Mouse (Mus musculus): Measurements from ENCODE around the gene Tet1. TPM values are rescaled to one million over a fixed set of nuclear protein-coding genes. Genes with fewer than 3 reads are reported as not detected.

Gene Tet1
- polyA plus RNA-seq, 1 experiment from 2014 or later: 14.5 TPM

GRCm38 (mm10) chr10:62892549-62893232 is 16.1 kb downstream of the Tet1 start:
- DNase-seq (ENCODE audit: low spot score): no peak

DNA sequence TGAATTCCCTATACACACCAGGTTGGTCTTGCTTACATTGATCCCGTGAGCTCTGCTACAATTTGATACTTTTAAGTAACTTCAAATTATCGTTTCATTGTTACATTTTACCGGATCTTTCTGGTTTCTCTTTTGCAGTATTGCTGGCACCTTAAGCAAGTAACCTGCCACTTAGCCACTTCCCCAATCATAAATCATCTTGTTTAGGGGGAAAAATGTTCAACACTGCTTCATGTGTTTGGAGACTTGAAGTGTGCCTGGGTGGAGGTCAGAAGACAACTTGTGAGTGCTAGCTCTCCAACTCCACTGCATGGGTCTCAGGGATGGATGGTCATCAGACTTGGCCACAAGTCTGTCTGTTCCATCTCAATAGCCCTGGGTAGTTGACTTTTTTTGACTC is 17.8 kb downstream of the Tet1 start:
- no peak for DNase-seq (ENCODE audit: low spot score)

DNA sequence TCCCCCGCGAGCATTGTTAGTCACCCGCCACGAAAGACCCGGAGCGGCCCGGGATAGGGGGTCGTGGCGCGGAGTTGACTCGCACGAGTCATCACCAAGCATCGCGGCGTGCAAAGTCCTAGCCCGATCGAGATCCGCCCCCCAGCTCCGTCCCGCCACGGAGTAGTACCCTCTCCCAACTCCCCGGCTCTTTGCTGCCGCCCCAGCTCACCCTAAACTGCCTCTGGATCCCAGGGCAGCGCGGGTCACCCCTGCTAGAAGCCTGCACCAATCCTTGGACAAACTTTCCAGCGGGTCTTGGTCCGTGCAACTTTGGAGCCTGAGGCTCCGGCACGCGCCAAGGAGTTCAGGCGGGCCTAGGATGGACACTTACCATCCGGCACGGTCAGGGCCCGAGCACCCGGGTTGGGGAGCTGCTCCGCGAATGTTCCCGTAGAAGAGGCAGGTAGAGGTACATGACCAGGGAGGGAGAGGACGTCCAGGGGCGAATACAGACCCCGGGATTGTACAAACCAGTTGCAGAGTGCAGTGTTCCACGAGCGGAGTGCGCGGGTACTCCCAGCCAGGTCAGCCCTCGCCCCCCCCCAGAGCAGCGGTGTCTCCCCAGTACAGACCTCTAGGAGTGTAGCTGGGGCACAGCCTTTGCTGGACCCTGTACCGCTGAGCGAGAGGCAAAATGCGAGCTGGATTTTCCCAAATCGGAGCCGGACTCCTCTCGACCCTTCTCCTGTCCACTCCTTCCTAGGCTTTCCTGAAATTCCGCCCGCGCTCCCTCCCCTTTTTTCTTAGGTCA is 21.8 kb downstream of the Tet1 start:
- peak; percentile 27 for DNase-seq (ENCODE audit: low spot score)

DNA sequence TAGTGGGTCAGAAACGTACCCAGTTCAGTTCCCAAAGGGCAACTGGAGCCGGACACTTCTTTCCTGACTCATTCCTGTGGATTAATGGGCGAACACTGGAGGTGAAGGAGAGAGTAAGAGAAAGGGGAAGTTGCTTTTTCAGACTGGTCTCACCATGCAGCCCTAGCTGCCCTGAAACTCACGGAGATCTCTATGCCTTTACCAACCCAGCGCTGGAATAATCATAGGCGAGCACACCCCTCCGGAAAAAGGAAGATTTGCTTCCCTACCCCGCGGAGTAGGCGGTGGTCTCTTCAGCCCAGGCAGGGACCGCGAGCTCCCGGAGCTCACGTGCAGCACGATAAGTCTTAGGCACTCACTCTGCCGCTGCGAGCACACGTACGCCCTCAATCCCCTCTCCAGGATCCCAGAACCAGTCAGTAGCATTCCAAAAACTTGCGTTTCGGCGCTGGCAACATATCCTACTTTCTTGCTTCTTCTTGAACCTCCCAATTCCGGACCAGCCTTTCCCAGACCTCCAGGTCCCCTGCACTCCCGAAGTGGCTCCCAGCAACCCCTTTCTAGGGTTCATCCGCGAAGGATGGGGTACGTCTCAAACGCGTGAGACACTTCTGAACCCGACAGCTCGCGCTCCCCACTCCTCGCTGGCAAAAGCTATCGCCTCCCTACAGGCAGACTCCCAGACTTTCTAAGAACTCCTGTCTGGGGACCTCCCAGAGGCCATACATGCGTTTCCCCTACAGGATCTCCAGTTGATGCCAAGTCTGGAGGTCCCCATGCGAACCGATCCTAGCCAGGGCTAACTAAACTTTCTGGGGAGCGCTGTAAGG is 22.6 kb downstream of the Tet1 start:
- peak; percentile 29 for DNase-seq (ENCODE audit: low spot score)

DNA sequence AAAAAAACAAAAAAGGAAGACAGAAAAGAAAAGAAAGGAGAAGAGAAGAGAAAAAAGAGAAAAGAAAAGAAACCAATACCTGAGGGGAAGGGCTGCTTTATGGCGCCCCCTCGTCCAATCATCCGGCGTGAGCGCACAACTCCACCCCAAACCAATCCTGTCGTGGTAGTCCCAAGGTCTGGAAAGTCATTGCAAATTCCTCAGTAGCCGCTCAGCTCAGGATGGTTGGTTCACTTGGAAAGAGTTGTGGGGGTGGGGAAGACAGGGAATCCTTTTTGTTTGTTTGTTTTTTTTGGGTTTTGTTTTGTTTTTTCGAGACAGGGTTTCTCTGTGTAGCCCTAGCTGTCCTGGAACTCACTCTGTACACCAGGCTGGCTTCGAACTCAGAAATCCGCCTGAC is 23.3 kb downstream of the Tet1 start:
- DNase-seq (ENCODE audit: low spot score): no peak

DNA sequence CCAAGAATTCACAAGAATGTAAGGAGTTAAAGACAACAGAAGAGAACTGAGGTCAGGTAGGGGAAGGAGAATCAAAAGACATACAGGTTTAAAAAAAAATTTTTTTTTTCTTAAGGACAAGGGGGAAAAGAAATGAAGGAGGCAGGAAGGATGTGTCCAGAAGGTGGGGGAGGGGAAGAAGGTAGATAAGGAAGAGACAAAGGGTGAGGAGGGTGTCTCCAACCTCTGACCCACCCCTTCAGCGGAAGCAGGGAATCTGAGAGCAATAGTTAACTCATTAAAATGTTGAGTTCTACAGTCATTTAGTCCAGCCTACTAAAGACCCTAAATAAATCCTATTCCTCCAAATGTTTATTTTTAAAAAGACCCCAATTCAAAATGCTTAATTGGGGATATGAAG is 24.3 kb downstream of the Tet1 start:
- no peak for DNase-seq (ENCODE audit: low spot score)

DNA sequence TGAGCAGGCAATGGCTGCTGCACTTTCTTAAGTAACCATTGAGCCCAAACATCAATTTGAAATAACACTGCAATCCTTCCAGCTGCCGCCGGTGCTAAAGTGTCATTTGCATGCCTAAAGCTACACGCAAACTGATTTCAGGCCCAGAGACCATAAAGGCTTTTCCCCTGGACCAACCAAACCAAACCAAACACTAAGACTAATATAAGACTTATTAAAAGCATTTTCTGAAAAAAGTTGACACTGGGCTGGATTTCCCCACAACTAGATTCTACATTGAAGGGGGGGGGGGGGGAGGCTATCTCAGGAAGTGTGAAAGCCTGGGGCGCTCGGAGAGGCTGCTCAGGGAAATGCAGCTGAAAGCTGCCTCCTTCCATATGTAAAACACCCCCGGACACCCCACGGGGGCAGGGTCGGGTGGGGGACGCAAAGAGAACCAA is 24.8 kb downstream of the Tet1 start:
- no peak for DNase-seq (ENCODE audit: low spot score)

GRCm38 (mm10) chr10:62881211-62881610 is 27.6 kb downstream of the Tet1 start:
- DNase-seq (ENCODE audit: low spot score): peak; percentile 57

DNA sequence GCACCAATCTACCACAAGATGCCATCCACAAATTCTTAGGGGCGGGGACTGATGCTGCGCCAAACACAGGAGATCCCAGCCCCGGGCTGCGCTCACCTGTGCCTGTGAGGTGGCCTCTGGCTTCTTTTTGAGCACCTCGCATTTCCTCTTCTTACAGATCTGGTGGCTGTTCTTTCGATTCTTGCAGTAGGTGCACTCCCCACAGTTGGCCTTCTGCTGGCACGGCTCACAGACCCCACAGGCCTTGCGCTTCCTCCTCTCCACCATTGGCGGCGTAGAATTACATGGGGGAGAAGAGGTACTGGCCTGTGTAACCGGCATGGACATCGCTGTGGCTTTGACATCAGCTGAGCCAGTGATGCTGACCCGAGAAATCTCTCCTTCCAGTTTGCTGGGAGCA is 30.7 kb downstream of the Tet1 start:
- DNase-seq (ENCODE audit: low spot score): no peak

GRCm38 (mm10) chr10:62875565-62875964 is 33.2 kb downstream of the Tet1 start:
- DNase-seq (ENCODE audit: low spot score): no peak

DNA sequence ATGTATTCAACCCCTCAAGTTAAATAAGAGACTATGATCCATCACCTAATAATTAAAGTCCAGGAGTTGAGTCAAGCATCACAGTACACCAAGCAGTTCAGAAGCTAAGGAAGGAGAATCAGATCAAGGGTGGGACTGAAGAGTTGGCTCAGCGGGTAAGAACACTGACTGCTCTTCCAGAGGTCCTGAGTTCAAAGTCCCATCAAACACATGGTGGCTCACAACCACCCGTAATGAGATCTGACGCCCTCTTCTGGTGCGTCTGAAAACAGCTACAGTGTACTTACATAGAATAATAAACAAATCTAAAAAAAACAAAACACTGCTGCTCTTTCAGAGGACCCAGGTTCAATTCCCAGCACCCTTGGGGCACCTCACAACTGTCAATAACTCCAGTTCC is 34.0 kb downstream of the Tet1 start:
- DNase-seq (ENCODE audit: low spot score): no peak

- DNase-seq (ENCODE audit: low spot score): no peak
These were observed 42.6 kb downstream of the Tet1 start for GRCm38 (mm10) chr10:62866035-62866791.

DNA sequence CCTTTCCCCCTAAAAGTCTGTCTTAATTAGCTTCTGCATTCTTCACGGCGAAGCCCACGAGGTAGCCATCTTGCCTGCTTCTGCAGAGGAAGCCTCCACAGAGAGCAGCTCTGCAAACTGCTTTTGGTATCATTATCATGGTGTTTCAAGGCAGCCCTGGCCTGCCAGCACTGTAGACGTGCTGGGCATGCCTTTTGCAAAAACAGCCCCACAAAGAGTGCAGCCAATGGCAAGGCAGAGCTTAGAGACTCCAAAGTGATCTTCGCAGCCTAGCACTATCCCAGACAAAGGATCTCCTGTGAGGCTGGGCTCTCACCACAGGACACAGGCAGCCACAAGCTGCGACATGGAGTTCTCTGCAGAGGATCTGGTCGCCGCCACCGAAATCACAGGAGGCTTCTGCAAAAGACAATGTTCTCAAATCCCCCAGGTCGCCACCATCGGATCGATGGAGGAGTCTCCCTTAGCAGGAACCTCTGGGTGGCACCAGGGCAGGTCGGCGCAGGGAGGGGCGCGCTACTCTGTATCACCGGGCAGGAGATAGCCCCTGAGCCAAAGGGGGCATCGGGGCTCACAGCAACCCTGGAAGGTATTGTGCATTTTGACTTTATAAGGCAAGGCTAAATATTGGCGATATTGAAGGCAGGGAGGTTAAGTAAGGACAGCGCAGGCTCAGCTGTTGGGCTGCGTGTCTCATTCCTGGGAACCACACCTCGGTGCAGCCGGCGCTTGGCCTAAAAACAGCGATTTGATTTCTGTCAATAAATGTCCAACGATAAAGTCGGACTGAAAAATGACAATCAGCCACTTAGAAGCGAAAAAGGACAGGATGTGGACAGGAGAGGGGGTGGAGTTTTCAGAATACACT is 43.4 kb downstream of the Tet1 start:
- DNase-seq (ENCODE audit: low spot score): peak; percentile 74

DNA sequence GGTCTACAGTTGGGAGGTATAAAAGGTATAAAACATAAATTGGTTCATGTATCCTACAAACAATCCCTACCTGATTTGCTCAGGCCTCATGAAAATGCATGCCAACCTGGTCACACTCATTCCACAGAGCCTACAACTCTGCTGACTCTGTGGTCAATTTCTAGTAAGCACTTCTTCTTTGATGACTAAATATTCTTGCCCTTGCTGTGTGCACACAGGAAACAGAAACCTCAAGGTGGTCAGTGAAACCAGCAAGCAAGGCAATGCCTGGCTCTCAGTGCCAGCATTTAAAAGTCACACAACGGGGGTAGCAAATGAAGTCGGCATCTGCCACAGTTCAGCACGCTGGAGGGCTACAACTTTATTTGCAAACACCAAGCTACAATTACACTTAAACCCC is 45.2 kb downstream of the Tet1 start:
- no peak for DNase-seq (ENCODE audit: low spot score)

- no peak for DNase-seq (ENCODE audit: low spot score)
These were observed 46.4 kb downstream of the Tet1 start for GRCm38 (mm10) chr10:62862435-62862834.

DNA sequence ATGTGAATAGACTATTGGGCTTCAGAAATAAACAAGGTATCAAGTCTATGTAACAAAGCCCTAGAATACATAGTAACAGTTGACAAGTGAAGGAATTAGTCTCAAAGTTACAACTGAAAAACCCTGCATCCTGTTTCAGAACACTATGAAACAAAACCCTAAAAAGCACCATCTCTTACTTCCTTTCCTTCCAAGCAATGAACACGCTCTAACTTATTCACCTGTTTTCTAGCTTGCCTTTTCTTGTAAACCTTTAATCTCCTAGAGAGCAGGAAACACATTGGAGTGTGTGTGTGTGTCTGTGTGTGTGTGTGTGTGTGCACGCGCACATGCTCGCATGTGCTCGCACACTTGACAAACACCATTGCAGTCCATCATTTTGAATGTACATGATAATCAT is 49.8 kb downstream of the Tet1 start:
- DNase-seq (ENCODE audit: low spot score): peak; percentile 32

GRCm38 (mm10) chr10:62856690-62857290 is 52.0 kb downstream of the Tet1 start:
- no peak for DNase-seq (ENCODE audit: low spot score)

DNA sequence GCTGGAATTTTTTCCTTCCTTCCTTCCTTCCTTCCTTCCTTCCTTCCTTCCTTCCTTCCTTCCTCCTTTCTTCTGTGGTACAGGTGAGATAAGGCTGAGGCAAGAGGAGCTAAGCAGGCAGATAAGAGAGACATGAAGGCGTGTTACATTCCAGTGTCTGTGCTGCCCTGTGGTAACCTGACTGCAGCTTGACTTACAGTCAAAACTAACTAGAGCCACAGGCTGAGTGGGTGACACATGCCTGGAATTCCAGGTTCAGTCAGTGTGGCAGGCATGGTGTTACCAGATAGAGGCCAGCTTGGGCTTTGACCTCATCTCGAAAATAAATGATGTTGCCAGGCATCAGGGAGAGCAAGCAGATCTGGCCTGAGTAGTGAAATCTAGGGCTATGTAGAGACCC is 53.8 kb downstream of the Tet1 start:
- no peak for DNase-seq (ENCODE audit: low spot score)

DNA sequence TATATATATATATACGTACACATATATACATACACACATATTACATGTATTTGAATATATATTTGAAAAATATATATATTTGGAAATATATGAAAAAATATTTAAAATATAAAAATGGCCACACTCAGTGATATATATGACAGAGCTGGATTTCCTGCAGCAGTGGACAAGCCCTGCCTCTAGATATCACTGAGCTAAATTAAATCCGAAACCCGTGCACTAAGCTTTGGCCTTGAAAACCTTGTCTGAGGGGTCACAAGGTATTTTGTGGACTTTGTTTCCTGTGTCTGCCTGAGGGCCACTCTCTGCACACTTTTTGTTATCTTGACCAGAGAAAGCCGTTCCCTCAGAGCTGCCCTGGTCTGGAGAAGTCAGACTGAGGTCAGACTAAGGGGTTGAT is 54.2 kb downstream of the Tet1 start:
- no peak for DNase-seq (ENCODE audit: low spot score)

DNA sequence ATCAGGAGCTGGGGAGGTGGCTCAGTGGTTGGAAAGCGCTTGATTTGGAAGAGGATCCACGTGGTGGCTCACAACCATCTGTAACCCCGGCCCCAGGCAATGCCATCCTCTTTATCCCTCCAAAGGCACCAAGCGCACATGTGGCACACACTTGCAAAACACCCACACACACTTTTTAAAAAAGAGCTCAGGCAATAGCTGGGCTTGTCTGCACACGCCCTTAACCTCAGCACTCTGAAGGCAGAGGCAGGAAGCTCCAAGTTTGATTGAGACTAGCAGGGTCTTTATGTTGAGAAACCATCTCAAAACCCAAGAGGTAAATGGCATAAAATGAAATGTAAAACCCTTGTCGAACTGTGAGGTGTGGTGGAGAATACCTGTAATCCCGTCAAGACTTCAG is 57.2 kb downstream of the Tet1 start:
- no peak for DNase-seq (ENCODE audit: low spot score)
